Mouse (Mus musculus) ovary, adult 18-20 months (tissue): Measurements from ENCODE around the gene Hfe2.

Experiments
- DNase-seq: peaks from one replicate; pipeline ENCODE4 v3.0.0; 2022; ENCODE audit warnings: low spot score, mixed read lengths

The Hfe2 gene

DNA sequence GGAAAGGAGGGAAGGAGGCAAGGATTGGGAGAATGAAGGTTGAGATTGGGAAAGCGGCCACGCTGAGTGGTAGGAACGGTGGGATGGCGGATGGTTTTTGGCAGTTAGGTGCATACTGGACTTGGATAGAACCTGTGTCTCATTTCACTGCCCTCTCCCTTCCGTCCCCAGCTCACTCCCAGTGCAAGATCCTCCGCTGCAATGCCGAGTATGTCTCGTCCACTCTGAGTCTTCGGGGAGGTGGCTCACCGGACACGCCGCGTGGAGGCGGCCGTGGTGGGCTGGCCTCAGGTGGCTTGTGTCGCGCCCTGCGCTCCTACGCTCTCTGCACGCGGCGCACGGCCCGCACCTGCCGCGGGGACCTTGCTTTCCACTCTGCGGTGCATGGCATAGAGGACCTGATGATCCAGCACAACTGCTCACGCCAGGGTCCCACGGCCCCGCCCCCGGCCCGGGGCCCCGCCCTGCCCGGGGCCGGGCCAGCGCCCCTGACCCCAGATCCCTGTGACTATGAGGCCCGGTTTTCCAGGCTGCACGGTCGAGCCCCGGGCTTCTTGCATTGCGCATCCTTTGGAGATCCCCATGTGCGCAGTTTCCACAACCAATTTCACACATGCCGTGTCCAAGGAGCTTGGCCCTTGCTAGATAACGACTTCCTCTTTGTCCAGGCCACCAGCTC is 2.0 kb downstream of the Hfe2 start:
- no peak for DNase-seq

- DNase-seq = no peak
These were observed 3.5 kb downstream of the Hfe2 start for GRCm38 (mm10) chr3:96528506-96528905.

GRCm38 (mm10) chr3:96532050-96532449 is 7.1 kb downstream of the Hfe2 start:
- no peak for DNase-seq

DNA sequence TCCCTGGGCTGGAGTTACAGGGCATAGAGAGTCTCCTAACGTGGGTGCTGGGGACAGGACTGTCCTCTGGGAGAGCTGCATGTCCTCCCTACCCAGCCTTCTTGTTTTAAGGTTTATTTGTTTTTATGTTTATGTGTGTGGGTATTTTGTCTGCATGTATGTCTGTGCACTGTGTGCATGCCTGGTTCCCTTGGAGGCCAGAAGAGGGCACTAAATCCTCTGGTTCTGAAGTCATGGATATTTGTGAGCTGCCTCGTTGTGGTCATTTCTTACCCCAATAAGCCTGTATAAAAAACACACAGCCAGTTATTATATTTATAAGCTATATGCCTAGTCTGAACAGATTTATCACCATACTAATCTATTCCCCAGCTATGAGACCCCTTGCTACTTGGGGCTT is 9.3 kb downstream of the Hfe2 start:
- no peak for DNase-seq

- no peak for DNase-seq
These were observed 14.3 kb downstream of the Hfe2 start for GRCm38 (mm10) chr3:96539316-96539715.

- no peak for DNase-seq
These were observed 15.8 kb downstream of the Hfe2 start for GRCm38 (mm10) chr3:96540740-96541139.

DNA sequence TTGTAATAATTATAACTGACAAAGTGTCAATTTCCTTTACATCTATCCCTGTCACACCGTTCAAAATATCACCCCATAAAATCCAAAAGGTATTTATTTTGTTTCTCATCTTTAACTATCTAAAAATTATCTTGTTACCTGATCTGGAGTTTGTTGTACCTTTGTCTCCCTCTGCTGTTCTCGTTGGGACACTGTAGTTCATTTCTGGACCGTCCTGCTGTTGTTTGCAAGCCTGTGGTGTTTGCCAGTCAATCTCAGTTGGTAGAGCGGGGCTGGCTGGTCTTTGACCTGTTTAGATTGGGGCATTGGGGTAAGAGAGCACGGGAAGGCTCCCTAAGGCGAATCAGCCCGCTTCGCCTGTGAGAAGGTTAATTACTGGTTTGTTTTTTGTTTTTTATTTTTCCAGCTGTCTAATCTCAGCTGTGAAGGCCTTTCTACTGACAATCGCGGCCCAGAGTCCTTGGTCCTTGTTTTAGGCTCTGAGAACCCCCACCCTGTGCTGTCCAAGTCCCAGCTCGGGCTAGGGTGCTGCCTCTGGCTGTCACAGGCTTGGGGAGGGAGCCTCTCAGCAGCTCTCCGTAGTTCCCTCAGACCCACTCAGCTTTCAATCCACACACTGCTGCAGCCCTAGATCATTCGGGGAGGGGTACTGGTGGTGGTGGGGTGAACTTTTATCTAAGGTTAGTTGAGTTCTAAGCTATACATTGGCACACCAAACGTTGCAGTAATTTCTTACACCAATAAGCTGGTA is 16.5 kb downstream of the Hfe2 start:
- peak; percentile 80 for DNase-seq

DNA sequence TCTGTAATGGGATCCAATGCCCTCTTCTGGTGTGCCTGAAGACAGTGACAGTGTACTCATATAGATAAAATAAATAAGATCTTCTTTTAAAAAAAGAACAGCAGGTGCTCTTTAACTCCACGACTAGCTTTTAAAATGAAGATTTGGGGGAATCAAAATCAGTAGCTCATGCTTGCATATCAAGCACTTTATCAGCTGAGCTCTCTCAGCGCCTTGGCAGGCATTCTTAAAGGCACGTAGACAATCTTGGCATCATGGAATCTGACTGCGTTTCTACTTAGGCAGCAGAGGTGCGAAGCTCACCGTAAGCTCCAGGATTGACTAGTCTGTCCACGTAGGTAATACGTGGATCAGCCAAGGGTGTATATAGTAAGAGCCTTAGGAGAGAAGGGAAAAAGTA is 17.6 kb downstream of the Hfe2 start:
- DNase-seq = no peak

GRCm38 (mm10) chr3:96543345-96543744 is 18.4 kb downstream of the Hfe2 start:
- no peak for DNase-seq

DNA sequence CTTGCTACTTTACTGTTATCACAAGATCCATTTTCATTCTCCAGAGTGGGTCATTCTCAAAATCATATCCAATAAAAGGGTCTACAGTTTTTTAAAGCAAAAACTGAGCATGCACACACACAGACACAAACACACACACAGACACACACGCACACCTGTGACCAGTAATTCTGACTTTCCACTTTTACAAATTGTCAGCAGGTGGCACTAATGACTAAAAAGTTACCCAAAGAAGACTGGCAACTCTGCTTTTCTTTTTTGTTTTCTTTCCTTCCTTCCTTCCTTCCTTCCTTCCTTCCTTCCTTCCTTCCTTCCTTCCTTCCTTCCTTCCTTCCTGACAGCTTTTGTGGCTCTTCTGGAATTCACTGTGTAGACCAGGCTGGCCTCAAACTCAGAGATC is 20.6 kb downstream of the Hfe2 start:
- no peak for DNase-seq

GRCm38 (mm10) chr3:96546880-96547279 is 21.9 kb downstream of the Hfe2 start:
- DNase-seq = no peak

DNA sequence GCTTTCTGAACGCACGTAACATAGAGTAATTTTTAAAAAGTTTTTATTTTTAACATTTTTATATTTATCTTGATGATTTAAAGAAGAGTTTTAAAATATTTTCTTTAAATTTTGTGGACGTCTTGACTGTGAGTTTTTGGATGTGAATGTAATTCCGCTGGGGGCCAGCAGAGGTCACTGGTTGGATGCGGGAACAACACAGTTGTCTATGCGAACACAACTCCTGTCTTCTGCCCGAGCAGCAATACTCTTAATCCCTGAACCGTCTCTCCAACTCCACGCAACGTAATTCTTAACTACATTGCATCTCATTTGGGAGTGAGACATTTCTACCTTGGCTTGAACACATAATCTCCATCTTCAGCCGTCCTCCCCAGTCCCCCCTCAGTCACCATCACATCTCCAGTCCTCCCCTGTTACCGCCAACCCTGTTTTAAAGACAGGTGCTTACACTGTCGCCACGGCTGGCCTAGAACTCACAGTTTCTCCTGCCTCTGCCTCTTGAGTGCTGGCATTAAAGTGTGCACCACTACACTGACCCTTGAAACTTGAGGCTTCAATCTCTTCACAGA is 22.5 kb downstream of the Hfe2 start:
- no peak for DNase-seq

GRCm38 (mm10) chr3:96548824-96549223 is 23.9 kb downstream of the Hfe2 start:
- DNase-seq = no peak

DNA sequence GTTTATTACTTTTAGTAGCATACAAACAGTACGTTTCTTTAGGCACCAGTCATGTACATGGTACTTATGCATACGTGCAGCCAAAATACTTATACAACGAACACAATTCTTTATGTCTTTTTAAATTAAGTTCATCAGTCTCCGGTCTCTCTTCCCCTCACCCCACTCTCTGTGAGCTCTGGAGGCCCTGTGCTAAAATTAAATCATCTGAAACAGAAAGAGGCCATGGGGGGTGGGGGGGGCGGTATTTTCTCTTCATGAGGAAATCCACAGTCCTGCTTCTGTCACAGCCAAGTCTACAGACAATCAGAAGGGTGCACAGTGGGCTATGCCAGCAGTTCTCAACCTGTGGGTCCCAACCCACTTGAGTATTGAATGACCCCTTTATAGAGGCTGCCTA is 24.4 kb downstream of the Hfe2 start:
- no peak for DNase-seq

DNA sequence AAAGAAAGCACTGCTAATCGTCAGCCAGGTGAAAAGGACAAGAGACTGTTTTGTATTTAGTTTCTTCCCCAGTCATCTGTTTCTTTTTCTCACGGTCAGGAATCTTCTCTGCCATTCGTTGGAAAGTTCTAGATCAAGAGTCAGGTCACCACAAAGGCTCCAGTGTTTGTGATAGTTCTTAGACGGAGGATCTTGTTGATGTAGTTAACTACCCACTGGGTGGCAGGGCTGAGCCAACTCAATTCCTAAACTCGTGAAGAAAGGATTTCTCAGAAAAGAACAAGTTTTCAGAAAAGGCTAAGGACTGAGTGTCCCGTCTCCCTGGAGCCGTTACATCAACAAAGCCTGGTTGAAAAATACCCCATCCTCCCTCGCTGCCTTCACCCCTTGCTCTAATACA is 26.2 kb downstream of the Hfe2 start:
- DNase-seq = no peak

DNA sequence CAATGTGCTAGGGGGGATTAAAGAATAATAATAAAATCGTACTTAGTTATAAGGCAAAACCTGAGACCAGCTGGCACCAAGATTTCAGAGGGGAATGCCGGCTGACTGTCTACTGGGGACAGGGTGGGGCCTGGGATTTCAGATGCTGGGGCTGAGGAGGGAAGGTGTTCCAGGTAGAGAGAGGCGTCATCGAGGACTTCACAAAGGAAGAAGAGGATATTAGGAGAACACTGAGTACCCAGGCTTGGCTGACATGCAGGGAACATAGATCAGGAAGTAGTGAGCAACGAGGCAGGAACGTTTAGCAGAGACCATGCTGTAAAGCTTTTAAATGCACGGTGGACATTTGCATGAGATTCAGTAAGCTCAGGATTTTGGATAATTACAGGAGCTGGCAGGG is 26.9 kb downstream of the Hfe2 start:
- DNase-seq = no peak

- no peak for DNase-seq
These were observed 28.6 kb downstream of the Hfe2 start for GRCm38 (mm10) chr3:96553601-96554000.

DNA sequence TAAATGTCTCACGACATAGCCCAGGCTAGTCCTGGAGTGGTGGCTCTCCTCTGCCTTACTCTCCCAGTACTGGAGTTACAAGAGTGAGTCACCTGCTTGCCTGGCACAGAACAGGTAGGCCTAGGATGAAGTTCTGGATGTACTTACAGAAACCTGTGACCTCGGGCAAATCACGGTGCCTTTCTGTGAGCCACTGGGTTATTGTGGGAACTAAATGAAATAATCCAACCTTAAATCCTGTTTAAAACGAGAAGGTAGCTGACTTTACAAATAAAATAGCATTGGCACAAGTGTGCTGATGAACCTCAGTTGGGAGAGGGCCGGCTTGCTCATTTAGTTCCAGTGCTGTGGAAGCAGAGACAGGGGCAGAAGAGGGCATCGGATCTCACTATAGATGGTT is 29.3 kb downstream of the Hfe2 start:
- no peak for DNase-seq

GRCm38 (mm10) chr3:96555041-96555596 is 30.1 kb downstream of the Hfe2 start:
- DNase-seq = peak; percentile 80

DNA sequence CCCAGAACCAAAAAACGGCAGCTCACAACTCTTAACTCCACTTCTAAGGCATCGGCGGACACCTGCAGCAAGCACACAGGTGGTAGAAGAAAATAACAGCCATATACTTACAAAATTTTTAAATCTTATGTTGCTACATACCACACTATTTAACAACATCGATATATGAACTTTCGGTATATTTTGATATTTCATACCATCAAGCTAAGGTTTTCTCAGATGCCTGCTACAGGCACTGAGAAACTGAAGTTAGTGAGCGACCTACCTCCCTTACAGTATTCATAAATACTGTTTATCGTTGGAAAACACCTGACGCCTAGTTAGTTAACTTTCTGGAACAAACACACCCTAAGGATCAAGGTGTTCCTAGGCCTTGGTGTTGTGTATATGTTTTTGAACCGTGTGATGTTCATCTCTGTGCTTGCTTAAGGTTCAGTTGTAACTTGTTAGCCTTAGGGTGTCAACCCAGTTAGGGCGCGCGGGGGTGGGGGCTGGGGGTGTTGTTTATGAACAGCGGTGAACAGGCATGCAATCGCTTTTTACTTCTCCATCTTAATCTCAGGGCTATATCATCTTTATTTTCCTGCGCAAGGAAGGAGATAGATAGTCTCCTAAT is 31.1 kb downstream of the Hfe2 start:
- no peak for DNase-seq

GRCm38 (mm10) chr3:96556651-96557635 is 32.0 kb downstream of the Hfe2 start:
- DNase-seq = no peak
